Mouse (Mus musculus) hindbrain, embryonic 14.5 days (tissue): ENCODE measurements around the gene Olfr631. TPM values are rescaled to one million over a fixed set of nuclear protein-coding genes. Genes with fewer than 3 reads are reported as not detected.

Source experiments
- ATAC-seq: fragments of 200-750 bp; cut with Nextera tagmentation; 2 replicates; pipeline ENCODE4 v1.8.0; 2017; ENCODE audit warnings: moderate number of reproducible peaks, mild to moderate bottlenecking, moderate TSS enrichment, moderate library complexity; ENCODE audit not compliant: low FRiP score
- DNase-seq: peaks from one replicate; pipeline ENCODE4 v3.0.0-alpha.2; 2015; ENCODE audit warnings: low spot score
- H3K27ac ChIP-seq: fragments of 300-500 bp; sonication (generic); 2 replicates; pipeline ENCODE4 v1.5.1; 2014; ENCODE audit warnings: mild to moderate bottlenecking, moderate library complexity
- H3K27me3 ChIP-seq: fragments of 300-500 bp; sonication (generic); 2 replicates; pipeline ENCODE4 v1.6.1; 2014; ENCODE audit warnings: mild to moderate bottlenecking, low read length, mixed read lengths; ENCODE audit not compliant: control insufficient read depth, insufficient read depth
- H3K36me3 ChIP-seq: fragments of 300-500 bp; sonication (generic); replicated peaks from 2 replicates; pipeline ENCODE4 v1.6.1; 2014; ENCODE audit not compliant: control insufficient read depth, insufficient read depth
- H3K4me1 ChIP-seq: fragments of 300-500 bp; sonication (generic); replicated peaks from 2 replicates; pipeline ENCODE4 v1.6.1; 2014; ENCODE audit warnings: antibody characterized with exemption, low read length, mixed read lengths; ENCODE audit not compliant: control insufficient read depth, insufficient read depth
- H3K4me2 ChIP-seq: fragments of 300-500 bp; sonication (generic); replicated peaks from 2 replicates; pipeline ENCODE4 v1.6.1; 2014; ENCODE audit warnings: mild to moderate bottlenecking, moderate library complexity
- H3K4me3 ChIP-seq: fragments of 300-500 bp; sonication (generic); replicated peaks from 2 replicates; pipeline ENCODE4 v1.5.1; 2014; ENCODE audit warnings: mild to moderate bottlenecking, low read length
- H3K9ac ChIP-seq: fragments of 300-500 bp; sonication (generic); 2 replicates; pipeline ENCODE4 v1.6.1; 2014
- H3K9me3 ChIP-seq: fragments of 300-500 bp; sonication (generic); 2 replicates; pipeline ENCODE4 v1.6.1; 2016; ENCODE audit warnings: low read length; ENCODE audit not compliant: control insufficient read depth
- WGBS: fragments of 180-500 bp; shearing (Covaris S2); extraction: QIAGEN DNeasy Blood & Tissue Kit; methylation state at CpG from one replicate; pipeline ENCODE4 v1.1.7; 2014; 5-methylcytosine and 5-hydroxymethylcytosine counted together
- polyA plus RNA-seq: library from polyadenylated mRNA; unstranded; fragments of >200 nt; fragmentation: Nextera tagmentation; extraction: Ambion mirVana; gene quantifications from 2 replicates; pipeline ENCODE4 v1.2.1, GENCODE M21; 2014

Gene Olfr631
- polyA plus RNA-seq, result not detected in 2 replicates

DNA sequence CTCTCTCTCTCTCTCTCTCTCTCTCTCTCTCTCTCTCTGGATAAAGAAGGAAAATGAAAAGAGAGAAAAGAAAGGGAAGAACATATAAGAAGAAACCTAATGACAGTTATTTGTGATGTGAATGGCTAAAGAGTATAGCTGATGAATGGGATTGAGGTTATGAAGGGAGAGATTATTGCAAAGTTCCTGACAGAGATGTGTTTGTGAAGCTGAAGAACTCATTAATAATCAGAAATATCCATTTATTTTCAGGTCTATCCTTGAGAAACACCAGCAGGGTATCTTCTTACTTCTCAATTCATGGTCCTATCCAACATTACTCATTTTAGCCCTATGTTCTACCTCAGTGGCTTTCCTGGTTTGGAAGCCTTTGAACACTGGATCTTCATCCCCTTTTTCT lies at the start of gene Olfr631:
Gene Olfr631 (plus strand): TSS at position 301 of the 400 bp plus-strand sequence.
- Histone ChIP-seq H3K4me2 (no peak within 1 kb of the TSS), H3K27ac (no peak within 1 kb of the TSS), H3K9me3 (no peaks in the 10 kb centered on the region), H3K36me3 (no peaks in the 10 kb centered on the region), H3K4me1 (no peaks in the 10 kb centered on the region), H3K4me3 (no peak within 1 kb of the TSS), H3K9ac (no peak within 1 kb of the TSS), H3K27me3 (no peaks in the 10 kb centered on the region)
- no peak for ATAC-seq
- DNase-seq, result no peak

DNA sequence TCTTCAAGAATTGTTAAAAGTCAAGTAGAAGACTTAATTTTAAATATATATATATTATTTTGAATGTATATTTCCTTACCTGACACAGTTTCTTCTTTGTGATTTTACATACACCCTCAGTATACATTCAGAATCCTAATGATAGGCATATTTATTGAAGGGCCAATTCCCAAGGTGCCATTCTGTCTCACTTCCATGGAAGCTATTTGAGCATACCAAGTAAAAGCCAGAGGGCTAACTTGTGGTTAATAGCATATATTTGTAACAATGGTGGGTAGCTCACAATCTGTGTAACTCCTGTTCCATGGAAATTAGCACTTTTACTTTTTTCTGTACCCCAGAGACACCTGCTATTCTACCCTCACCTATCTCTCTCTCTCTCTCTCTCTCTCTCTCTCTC lies 42.5 kb upstream of the Olfr631 start, which contains the start of gene Olfr66:
Gene Olfr66 (minus strand): TSS at position 101 of the 400 bp plus-strand sequence.
- H3K27me3 ChIP-seq, result no peaks in the 10 kb centered on the region
- no peaks in the 10 kb centered on the region for H3K9me3 ChIP-seq
- ATAC-seq, result no peak
- no peaks in the 10 kb centered on the region for H3K36me3 ChIP-seq
- no peak for DNase-seq
- no peak within 1 kb of the TSS for H3K27ac ChIP-seq
- no peak within 1 kb of the TSS for H3K4me3 ChIP-seq
- H3K4me1 ChIP-seq, result no peaks in the 10 kb centered on the region
- H3K9ac ChIP-seq, result no peak within 1 kb of the TSS
- H3K4me2 ChIP-seq, result no peak within 1 kb of the TSS

DNA sequence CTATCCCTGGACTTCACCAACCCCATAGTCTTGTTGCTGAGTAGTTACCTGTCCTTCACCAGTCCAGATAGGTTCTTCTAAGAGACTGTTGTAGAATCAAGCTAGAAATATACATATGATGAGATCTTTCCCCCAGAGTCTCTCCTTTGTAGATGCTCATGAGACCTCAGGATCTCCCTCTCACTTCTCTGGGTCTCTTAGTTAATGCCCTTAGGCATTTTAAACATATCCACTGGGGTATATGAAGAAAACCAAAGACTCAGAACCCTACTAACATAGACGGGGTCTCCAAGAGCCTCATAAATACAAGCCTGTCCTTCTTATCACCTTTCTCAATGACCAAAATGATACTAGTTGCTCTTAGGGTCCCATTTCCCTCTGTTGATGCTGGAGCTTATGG lies 34.2 kb upstream of the Olfr631 start, which contains the start of gene Olfr64:
Gene Olfr64 (minus strand): TSS at position 101 of the 400 bp plus-strand sequence.
- ATAC-seq (no peak), DNase-seq (no peak)
- WGBS, result 91% methylated on average over 1 of the region's 1 CpGs
- H3K4me1 ChIP-seq, result no peaks in the 10 kb centered on the region
- H3K36me3 ChIP-seq, result no peaks in the 10 kb centered on the region
- H3K9me3 ChIP-seq, result no peaks in the 10 kb centered on the region
- H3K4me3 ChIP-seq, result no peak within 1 kb of the TSS
- no peak within 1 kb of the TSS for H3K27ac ChIP-seq
- no peak within 1 kb of the TSS for H3K4me2 ChIP-seq
- no peak within 1 kb of the TSS for H3K9ac ChIP-seq
- no peaks in the 10 kb centered on the region for H3K27me3 ChIP-seq

DNA sequence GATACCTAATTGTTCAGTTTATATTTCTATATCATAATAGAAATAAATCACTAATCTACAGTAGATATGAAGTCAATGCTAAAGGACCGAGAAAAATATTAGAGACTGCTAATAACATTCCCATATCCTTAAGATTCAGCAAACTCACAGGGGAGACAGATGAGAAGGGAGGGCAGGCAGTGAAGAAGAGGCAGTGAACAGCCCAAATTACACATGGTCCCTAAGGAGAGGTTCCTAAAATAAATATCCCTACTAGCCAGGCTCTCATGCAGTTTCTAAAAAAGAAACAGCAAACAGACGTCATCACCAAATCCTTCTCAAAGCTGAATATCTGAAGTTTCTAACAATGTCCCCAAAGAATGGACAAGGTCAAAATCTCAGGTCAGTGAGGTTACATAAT lies 25.4 kb upstream of the Olfr631 start, which contains the start of gene Olfr65:
Gene Olfr65 (plus strand): TSS at position 301 of the 400 bp plus-strand sequence.
- WGBS, result 92% methylated on average over 2 of the region's 2 CpGs
- DNase-seq, result no peak
- H3K4me1 ChIP-seq, result no peaks in the 10 kb centered on the region
- no peaks in the 10 kb centered on the region for H3K9me3 ChIP-seq
- no peak within 1 kb of the TSS for H3K4me3 ChIP-seq
- H3K27ac ChIP-seq, result no peak within 1 kb of the TSS
- no peaks in the 10 kb centered on the region for H3K27me3 ChIP-seq
- H3K9ac ChIP-seq, result no peak within 1 kb of the TSS
- H3K36me3 ChIP-seq, result no peaks in the 10 kb centered on the region
- no peak for ATAC-seq
- H3K4me2 ChIP-seq, result no peak within 1 kb of the TSS

DNA sequence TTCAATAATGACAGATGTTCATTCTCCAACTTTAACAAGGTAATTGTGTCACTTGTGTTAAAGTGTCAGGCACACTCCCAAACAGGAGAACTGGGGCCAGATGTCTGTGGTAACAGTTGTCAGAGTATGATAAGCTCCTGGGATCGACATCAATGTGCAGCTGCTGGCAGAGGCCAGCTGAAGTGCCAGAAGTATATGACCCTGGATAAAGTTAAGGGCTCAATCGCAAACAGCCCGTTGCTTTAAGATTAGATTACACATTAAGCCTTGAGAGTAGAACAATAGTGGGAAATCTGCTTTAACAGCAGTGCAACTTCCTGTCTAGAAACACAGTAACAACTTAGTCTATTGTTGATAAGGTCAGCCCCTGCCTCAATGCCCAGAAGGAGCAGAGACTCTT lies 18.6 kb upstream of the Olfr631 start:
- Histone ChIP-seq H3K4me3 (no peak overlapping the region), H3K27me3 (no peaks in the 10 kb centered on the region), H3K27ac (no peak overlapping the region), H3K4me1 (no peaks in the 10 kb centered on the region), H3K9ac (no peak overlapping the region), H3K4me2 (no peak overlapping the region), H3K36me3 (no peaks in the 10 kb centered on the region), H3K9me3 (no peaks in the 10 kb centered on the region)
- DNase-seq (no peak), ATAC-seq (no peak)
- WGBS, result 81% methylated on average over 3 of the region's 3 CpGs

DNA sequence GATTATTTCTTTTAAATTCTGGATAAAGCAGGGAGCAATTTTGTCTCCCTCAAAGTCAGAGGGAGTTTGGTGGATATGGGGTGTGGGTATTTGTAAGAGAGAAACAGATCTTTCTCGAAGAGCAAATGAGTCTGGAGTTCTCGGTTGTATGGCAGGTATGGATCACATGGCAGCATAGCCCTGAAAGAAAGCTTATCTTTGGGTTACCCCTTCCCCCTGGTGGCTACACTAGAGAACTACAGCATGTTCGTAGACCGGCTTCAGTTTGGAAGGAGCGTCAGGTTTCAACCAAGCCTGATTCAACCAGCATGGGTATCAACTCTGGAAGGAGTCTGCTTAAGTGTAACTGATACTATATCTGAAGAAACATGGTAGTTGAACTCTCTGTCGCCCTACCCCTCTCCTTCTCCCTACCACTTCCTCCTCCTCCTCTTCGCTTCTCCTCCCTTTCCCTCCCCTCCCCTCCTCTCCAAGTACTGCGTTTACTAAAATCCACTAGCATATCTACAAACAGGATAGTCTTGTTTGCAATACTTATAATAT lies 15.6 kb upstream of the Olfr631 start:
- WGBS, result 45% methylated on average over 8 of the region's 8 CpGs
- H3K4me2 ChIP-seq, result no peak overlapping the region
- H3K4me1 ChIP-seq, result no peaks in the 10 kb centered on the region
- H3K9ac ChIP-seq, result no peak overlapping the region
- H3K9me3 ChIP-seq, result no peaks in the 10 kb centered on the region
- no peak overlapping the region for H3K27ac ChIP-seq
- H3K27me3 ChIP-seq, result no peaks in the 10 kb centered on the region
- ATAC-seq (no peak), DNase-seq (no peak)
- no peaks in the 10 kb centered on the region for H3K36me3 ChIP-seq
- H3K4me3 ChIP-seq, result no peak overlapping the region

DNA sequence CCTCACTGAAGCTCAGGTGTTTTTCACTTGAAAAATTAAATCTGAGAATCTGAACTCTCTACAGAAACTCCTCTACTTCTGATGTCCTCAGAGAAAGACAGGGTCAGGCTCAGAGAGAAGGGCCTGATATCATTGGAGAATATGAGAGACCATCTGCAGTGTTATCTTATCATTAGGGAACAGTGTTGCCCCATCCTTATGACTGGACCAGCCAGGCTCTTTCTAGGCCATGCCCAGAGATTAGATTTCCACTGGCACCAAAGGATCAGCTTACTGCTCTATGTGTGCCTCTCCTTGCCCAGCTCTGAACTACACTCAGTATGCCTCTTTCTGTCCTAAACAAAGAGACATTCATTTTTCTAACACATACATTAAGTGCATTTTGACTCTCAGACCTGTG lies 13.3 kb upstream of the Olfr631 start:
- H3K4me1 ChIP-seq, result no peaks in the 10 kb centered on the region
- ATAC-seq (no peak), DNase-seq (no peak)
- H3K9ac ChIP-seq, result no peak overlapping the region
- no peaks in the 10 kb centered on the region for H3K36me3 ChIP-seq
- no peak overlapping the region for H3K4me2 ChIP-seq
- H3K4me3 ChIP-seq, result no peak overlapping the region
- no peaks in the 10 kb centered on the region for H3K27me3 ChIP-seq
- H3K9me3 ChIP-seq, result no peaks in the 10 kb centered on the region
- no peak overlapping the region for H3K27ac ChIP-seq

DNA sequence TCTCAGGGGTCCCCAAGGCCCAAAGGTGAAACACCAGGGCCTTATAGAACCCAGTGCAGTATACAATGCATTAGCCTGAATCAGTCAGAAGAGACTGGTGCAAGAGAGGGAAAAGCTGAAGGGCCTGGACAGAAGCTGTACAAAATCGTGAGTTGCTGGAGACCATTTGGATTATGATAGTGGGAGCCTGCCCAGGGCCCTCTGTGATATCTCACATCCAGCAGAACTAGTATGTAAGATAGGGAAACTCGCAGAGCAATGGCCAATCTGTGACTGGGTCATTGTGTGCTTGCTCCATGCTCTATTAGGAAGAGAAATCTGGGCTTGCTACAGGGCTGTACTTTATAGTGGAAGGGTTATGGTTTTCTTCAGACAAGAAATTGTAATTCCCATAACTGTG lies 5.6 kb downstream of the Olfr631 start, which contains the start of gene Olfr632:
Gene Olfr632 (plus strand): TSS at position 84 of the 400 bp plus-strand sequence.
- H3K4me1 ChIP-seq, result no peaks in the 10 kb centered on the region
- ATAC-seq (no peak), DNase-seq (no peak)
- no peak within 1 kb of the TSS for H3K9ac ChIP-seq
- H3K4me3 ChIP-seq, result no peak within 1 kb of the TSS
- no peaks in the 10 kb centered on the region for H3K9me3 ChIP-seq
- no peaks in the 10 kb centered on the region for H3K36me3 ChIP-seq
- WGBS, result 77% methylated on average over 2 of the region's 2 CpGs
- H3K27ac ChIP-seq, result no peak within 1 kb of the TSS
- no peak within 1 kb of the TSS for H3K4me2 ChIP-seq
- H3K27me3 ChIP-seq, result no peaks in the 10 kb centered on the region

DNA sequence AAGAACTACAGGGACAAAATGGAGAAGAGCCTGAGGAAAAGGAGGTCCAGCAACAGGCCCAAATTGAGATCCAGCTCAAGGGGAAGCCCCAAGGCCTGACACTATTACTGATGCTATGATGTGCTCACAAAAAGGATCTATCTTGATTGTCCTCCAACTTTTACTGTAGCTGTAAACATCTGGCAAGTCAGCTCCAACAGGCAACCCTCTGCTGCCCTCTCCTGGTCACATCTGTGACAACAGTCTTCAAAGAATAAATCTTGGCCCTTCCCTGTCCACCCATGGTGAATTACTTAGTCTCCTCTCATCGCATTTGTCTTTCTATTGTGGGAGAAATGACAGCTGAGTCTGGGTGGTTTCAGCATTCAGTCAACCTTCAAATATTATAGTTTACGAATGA lies 14.1 kb downstream of the Olfr631 start:
- no peaks in the 10 kb centered on the region for H3K9me3 ChIP-seq
- H3K4me2 ChIP-seq, result no peak overlapping the region
- DNase-seq (peak; percentile 82), ATAC-seq (no peak)
- WGBS, result 24% methylated on average over 2 of the region's 2 CpGs
- no peaks in the 10 kb centered on the region for H3K27me3 ChIP-seq
- H3K9ac ChIP-seq, result no peak overlapping the region
- no peak overlapping the region for H3K4me3 ChIP-seq
- no peaks in the 10 kb centered on the region for H3K4me1 ChIP-seq
- no peaks in the 10 kb centered on the region for H3K36me3 ChIP-seq
- no peak overlapping the region for H3K27ac ChIP-seq

DNA sequence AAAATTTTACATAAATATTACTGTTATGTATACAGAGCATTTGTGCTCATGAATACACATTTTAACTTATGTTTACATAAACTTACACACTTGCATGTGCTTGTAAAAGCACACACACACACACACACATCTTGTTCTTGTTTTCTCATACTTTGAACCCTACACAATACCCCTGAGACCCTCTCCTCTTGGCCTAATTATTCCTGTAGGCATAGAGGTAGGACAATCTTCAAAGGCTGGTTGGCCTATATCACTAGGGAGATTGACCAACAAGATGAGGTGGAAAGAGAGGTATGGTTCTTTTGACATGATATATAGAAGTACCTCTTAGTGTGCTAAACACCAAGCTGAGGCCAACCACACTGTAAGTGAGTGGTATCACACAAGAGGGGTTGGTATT lies 15.5 kb downstream of the Olfr631 start, which contains the start of gene Olfr633:
Gene Olfr633 (plus strand): TSS at position 301 of the 400 bp plus-strand sequence.
- Histone ChIP-seq H3K27me3 (no peaks in the 10 kb centered on the region), H3K4me3 (no peak within 1 kb of the TSS), H3K27ac (no peak within 1 kb of the TSS), H3K36me3 (no peaks in the 10 kb centered on the region), H3K9ac (no peak within 1 kb of the TSS), H3K4me2 (no peak within 1 kb of the TSS), H3K9me3 (no peaks in the 10 kb centered on the region), H3K4me1 (no peaks in the 10 kb centered on the region)
- ATAC-seq (no peak), DNase-seq (no peak)
